Mouse (Mus musculus) kidney, embryonic 16.5 days (tissue): ENCODE measurements around the gene Tsc2. TPM values are rescaled to one million over a fixed set of nuclear protein-coding genes. Genes with fewer than 3 reads are reported as not detected.
"Not testable (repeated sequence)": the region's sequence is repeated elsewhere in the genome, so short reads cannot be mapped to it uniquely, and the experiment has no call there.

Source experiments
- ATAC-seq: fragments of 200-750 bp; cut with Nextera tagmentation; 2 replicates; pipeline ENCODE4 v1.8.0; 2017; ENCODE audit warnings: moderate TSS enrichment; ENCODE audit not compliant: low FRiP score, low TSS enrichment
- H3K27ac ChIP-seq: fragments of 300-500 bp; sonication (generic); 2 replicates; pipeline ENCODE4 v1.5.1; 2014; ENCODE audit warnings: low read length
- H3K27me3 ChIP-seq: fragments of 300-500 bp; sonication (generic); 2 replicates; pipeline ENCODE4 v1.6.1; 2014; ENCODE audit warnings: low read length, control low read depth, mixed read lengths; ENCODE audit not compliant: insufficient read depth
- H3K36me3 ChIP-seq: fragments of 300-500 bp; sonication (generic); 2 replicates; pipeline ENCODE4 v1.6.1; 2014; ENCODE audit warnings: low read length, control low read depth, mixed read lengths; ENCODE audit not compliant: insufficient read depth
- H3K4me1 ChIP-seq: fragments of 300-500 bp; sonication (generic); 2 replicates; pipeline ENCODE4 v1.6.1; 2014; ENCODE audit warnings: low read length, control low read depth, mixed read lengths; ENCODE audit not compliant: insufficient read depth
- H3K4me2 ChIP-seq: fragments of 300-500 bp; sonication (generic); replicated peaks from 2 replicates; pipeline ENCODE4 v1.6.1; 2014; ENCODE audit warnings: low read depth, low read length
- H3K4me3 ChIP-seq: fragments of 300-500 bp; sonication (generic); 2 replicates; pipeline ENCODE4 v1.5.1; 2014; ENCODE audit warnings: mild to moderate bottlenecking, low read length
- H3K9ac ChIP-seq: fragments of 300-500 bp; sonication (generic); replicated peaks from 2 replicates; pipeline ENCODE4 v1.6.1; 2014; ENCODE audit warnings: low read length
- H3K9me3 ChIP-seq: fragments of 300-500 bp; sonication (generic); 2 replicates; pipeline ENCODE4 v1.6.1; 2016; ENCODE audit warnings: low read length, control low read depth
- WGBS: fragments of 180-500 bp; shearing (Covaris S2); extraction: QIAGEN DNeasy Blood & Tissue Kit; methylation state at CpG from one replicate; pipeline ENCODE4 v1.1.7; 2014; 5-methylcytosine and 5-hydroxymethylcytosine counted together
- polyA plus RNA-seq: library from polyadenylated mRNA; unstranded; fragments of >200 nt; fragmentation: Nextera tagmentation; extraction: Ambion mirVana; gene quantifications from 2 replicates; pipeline ENCODE4 v1.2.1, GENCODE M21; 2015

Gene Tsc2
- polyA plus RNA-seq, 1 experiment from 2014 or later = 72.8 TPM

DNA sequence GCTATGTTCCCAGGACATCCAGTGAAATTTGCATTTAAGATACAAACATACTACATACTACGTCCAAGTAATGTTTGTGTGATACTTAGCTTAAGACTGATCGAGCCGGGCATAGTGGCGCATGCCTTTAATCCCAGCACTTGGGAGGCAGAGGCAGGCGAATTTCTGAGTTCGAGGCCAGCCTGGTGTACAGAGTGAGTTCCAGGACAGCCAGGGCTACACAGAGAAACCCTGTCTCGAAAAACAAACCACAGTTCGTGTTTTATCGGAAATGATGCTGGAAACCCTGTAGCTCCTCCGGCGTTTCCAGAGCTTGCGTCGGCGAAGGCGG lies 36.7 kb upstream of the Tsc2 start:
- 11% methylated on average over 15 of the region's 15 CpGs for WGBS
- ATAC-seq = peak; percentile 8
- peak overlapping the region; percentile 84 for H3K4me3 ChIP-seq
- peaks cover 32% of the 10 kb centered on the region for H3K4me1 ChIP-seq
- H3K27ac ChIP-seq = peak overlapping the region; percentile 80
- not testable (repeated sequence) for H3K27me3 ChIP-seq, H3K36me3 ChIP-seq, H3K9me3 ChIP-seq
- peak overlapping the region; percentile 60 for H3K4me2 ChIP-seq
- peak overlapping the region; percentile 95 for H3K9ac ChIP-seq

- H3K4me3 ChIP-seq = no peak overlapping the region
- no peaks in the 10 kb centered on the region for H3K9me3 ChIP-seq
- no peaks in the 10 kb centered on the region for H3K27me3 ChIP-seq
- H3K36me3 ChIP-seq = no peaks in the 10 kb centered on the region
- peaks cover 25% of the 10 kb centered on the region for H3K4me1 ChIP-seq
- H3K4me2 ChIP-seq = no peak overlapping the region
- 21% methylated on average over 6 of the region's 6 CpGs for WGBS
- no peak for ATAC-seq
- H3K9ac ChIP-seq = no peak overlapping the region
- no peak overlapping the region for H3K27ac ChIP-seq
Measured at GRCm38 (mm10) chr17:24667416-24667815, 35.0 kb upstream of the Tsc2 start.

- ATAC-seq, H3K27ac ChIP-seq, H3K36me3 ChIP-seq, H3K4me3 ChIP-seq, H3K9me3 ChIP-seq, H3K9ac ChIP-seq, H3K4me2 ChIP-seq, H3K27me3 ChIP-seq: not testable (repeated sequence)
- H3K4me1 ChIP-seq = peaks cover 21% of the 10 kb centered on the region
- 63% methylated on average over 7 of the region's 7 CpGs for WGBS
Measured at GRCm38 (mm10) chr17:24667011-24667410, 34.6 kb upstream of the Tsc2 start.

DNA sequence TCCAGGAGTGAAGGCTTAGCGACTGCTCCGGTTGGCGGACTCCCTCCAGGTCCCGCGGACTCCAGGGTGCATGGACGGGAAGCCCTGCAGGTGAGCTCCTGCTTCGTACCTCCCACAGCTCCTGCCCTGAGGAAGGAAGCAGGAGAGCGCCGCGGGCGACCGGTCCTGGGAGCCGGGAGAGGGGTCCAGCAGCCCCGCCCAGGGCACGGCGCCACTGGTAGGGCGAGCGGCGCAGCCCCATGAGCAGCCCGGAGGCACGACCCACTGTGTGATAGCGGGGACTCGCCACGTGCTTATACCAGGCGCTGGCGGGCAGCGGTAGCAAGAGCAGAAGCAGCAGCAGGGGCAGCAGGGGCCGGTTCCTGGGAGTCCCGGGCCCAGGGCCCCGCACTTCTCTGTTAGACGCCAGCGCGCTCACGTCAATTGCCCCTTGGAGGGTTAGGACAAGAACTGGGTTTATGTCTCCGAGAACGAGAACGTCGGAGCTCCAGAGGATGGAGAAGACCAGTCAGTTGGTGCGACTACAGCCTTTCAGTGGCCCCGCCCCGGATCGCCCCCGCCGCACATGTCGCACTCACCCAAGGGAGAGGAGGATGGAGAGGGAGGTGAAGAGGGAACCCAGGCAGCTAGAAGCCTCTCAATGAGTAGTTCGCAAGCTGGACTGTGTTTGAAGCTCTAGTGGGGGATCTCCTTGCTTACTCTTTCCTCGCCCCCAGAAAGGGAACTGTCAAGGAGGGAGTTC lies 25.8 kb upstream of the Tsc2 start, which contains the start of gene Npw:
Gene Npw, minus strand, starts transcription at position 441 of the 742 bp plus-strand sequence.
- WGBS = 2% methylated on average over 47 of the region's 47 CpGs
- H3K4me1 ChIP-seq = peaks cover 12% of the 10 kb centered on the region
- no peak within 1 kb of the TSS for H3K27ac ChIP-seq
- H3K4me2 ChIP-seq = peak within 1 kb of the TSS; percentile 94
- H3K36me3 ChIP-seq = no peaks in the 10 kb centered on the region
- peak within 1 kb of the TSS; percentile 65 for H3K9ac ChIP-seq
- peak within 1 kb of the TSS; percentile 55 for H3K4me3 ChIP-seq
- H3K27me3 ChIP-seq = peaks cover 42% of the 10 kb centered on the region
- H3K9me3 ChIP-seq = no peaks in the 10 kb centered on the region
- ATAC-seq = peak; percentile 44; the same call in 1 of the 2 replicates

GRCm38 (mm10) chr17:24654969-24655368 lies 22.5 kb upstream of the Tsc2 start:
- H3K27ac ChIP-seq = no peak overlapping the region
- no peak overlapping the region for H3K4me3 ChIP-seq
- H3K4me1 ChIP-seq = peaks cover 19% of the 10 kb centered on the region
- H3K27me3 ChIP-seq = peaks cover 34% of the 10 kb centered on the region
- ATAC-seq = no peak
- no peaks in the 10 kb centered on the region for H3K9me3 ChIP-seq
- H3K9ac ChIP-seq = no peak overlapping the region
- 76% methylated on average over 4 of the region's 4 CpGs for WGBS
- H3K36me3 ChIP-seq = no peaks in the 10 kb centered on the region
- no peak overlapping the region for H3K4me2 ChIP-seq

GRCm38 (mm10) chr17:24653967-24654710 lies 21.7 kb upstream of the Tsc2 start:
- H3K4me3 ChIP-seq = peak overlapping the region; percentile 46
- H3K4me2 ChIP-seq = peak overlapping the region; percentile 71
- no peak for ATAC-seq
- no peaks in the 10 kb centered on the region for H3K36me3 ChIP-seq
- peaks cover 27% of the 10 kb centered on the region for H3K27me3 ChIP-seq
- H3K9me3 ChIP-seq = no peaks in the 10 kb centered on the region
- H3K27ac ChIP-seq = no peak overlapping the region
- peak overlapping the region; percentile 77 for H3K9ac ChIP-seq
- H3K4me1 ChIP-seq = peaks cover 23% of the 10 kb centered on the region
- 5% methylated on average over 17 of the region's 19 CpGs for WGBS

GRCm38 (mm10) chr17:24651835-24652234 lies 19.4 kb upstream of the Tsc2 start:
- Histone ChIP-seq H3K4me1 (peaks cover 23% of the 10 kb centered on the region), H3K27me3 (peaks cover 4% of the 10 kb centered on the region), H3K4me2 (no peak overlapping the region), H3K36me3 (no peaks in the 10 kb centered on the region), H3K27ac (no peak overlapping the region), H3K9me3 (no peaks in the 10 kb centered on the region), H3K9ac (no peak overlapping the region), H3K4me3 (no peak overlapping the region)
- no peak for ATAC-seq
- WGBS = 66% methylated on average over 3 of the region's 3 CpGs

DNA sequence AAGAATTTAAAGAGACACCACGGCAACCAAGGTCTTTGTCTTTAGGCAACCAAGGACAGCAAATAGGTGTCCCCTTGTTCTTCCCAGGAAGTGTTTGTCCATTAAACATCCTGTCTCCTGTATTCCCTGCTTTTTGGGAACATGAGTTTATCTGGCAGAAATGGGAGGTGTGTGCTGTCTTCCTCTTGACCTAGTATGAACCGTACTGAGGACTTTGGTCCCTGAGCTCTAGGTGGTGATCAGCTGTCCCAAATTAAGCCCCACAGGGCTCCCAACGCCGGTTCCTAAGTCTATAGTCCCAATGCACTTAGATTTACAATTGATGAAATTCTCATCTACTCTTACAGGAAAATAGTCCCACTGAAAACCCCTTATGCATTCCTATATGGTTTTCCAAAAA lies 18.3 kb upstream of the Tsc2 start:
- no peak for ATAC-seq
- Histone ChIP-seq H3K4me2 (peak overlapping the region; percentile 97), H3K36me3 (no peaks in the 10 kb centered on the region; the same call in 1 of the 2 replicates), H3K27ac (peak overlapping the region; percentile 83; the same call in 1 of the 2 replicates), H3K4me3 (0 out of 2 replicates have a peak overlapping the region, but pooled peaks have one; percentile 73), H3K4me1 (peaks cover 23% of the 10 kb centered on the region), H3K9me3 (no peaks in the 10 kb centered on the region), H3K9ac (peak overlapping the region; percentile 83; the same call in 1 of the 2 replicates), H3K27me3 (no peaks in the 10 kb centered on the region)
- WGBS = 77% methylated on average over 4 of the region's 4 CpGs

GRCm38 (mm10) chr17:24650070-24650616 lies 17.7 kb upstream of the Tsc2 start, which contains the start of gene Slc9a3r2:
Gene Slc9a3r2, minus strand, starts transcription at chr17:24650327.
- H3K36me3 ChIP-seq = no peaks in the 10 kb centered on the region; the same call in 1 of the 2 replicates
- ATAC-seq = peak; percentile 74
- H3K4me2 ChIP-seq = peak within 1 kb of the TSS; percentile 97
- H3K4me1 ChIP-seq = peaks cover 28% of the 10 kb centered on the region
- peak within 1 kb of the TSS; percentile 83 for H3K9ac ChIP-seq
- H3K27ac ChIP-seq = peak within 1 kb of the TSS; percentile 83
- no peaks in the 10 kb centered on the region for H3K27me3 ChIP-seq
- WGBS = 0% methylated on average over 19 of the region's 41 CpGs
- H3K9me3 ChIP-seq = no peaks in the 10 kb centered on the region
- H3K4me3 ChIP-seq = peak within 1 kb of the TSS; percentile 73
